Comparison of ENCODE assay signal across 9 mouse cellular contexts in genomic region chr3:103421275-103421621, GRCm38 (mm10).
DNase-seq lines count a peak whose midpoint lies in the region; ATAC-seq and TF ChIP-seq lines count a peak whose summit lies in the region.
"Had no signal": no experiment of that assay in that cellular context is flagged by ENCODE, and none has a peak within 500 bp of the region (broad histone marks: within the 10 kb centered on the region; RNA-seq: fewer than 3 reads in every experiment).

No protein-coding gene starts in this region.

- H3K27me3 ChIP-seq in midbrain, embryonic 10.5 days (ENCODE audit: low read depth, poor library complexity, severe bottlenecking), result no peaks in the 10 kb centered on the region
- H3K27me3 ChIP-seq in midbrain, postnatal 0 days (ENCODE audit: insufficient read depth, low read length), result peaks cover 4% of the 10 kb centered on the region
- H3K27me3 ChIP-seq in hindbrain, embryonic 14.5 days (ENCODE audit: control insufficient read depth, insufficient read depth, low read length), result no peaks in the 10 kb centered on the region
- no peaks in the 10 kb centered on the region for H3K27me3 ChIP-seq in kidney, postnatal 0 days (ENCODE audit: insufficient read depth, low read length)
- H3K27me3 ChIP-seq in neural tube, embryonic 13.5 days, result no peaks in the 10 kb centered on the region
- H3K27me3 ChIP-seq: liver, embryonic 15.5 days had no signal

- no peak overlapping the region for H3K4me2 ChIP-seq in midbrain, postnatal 0 days (ENCODE audit: low read depth, low read length, poor library complexity, severe bottlenecking)
- H3K4me2 ChIP-seq in hindbrain, embryonic 14.5 days (replicated peaks), result no peak overlapping the region
- H3K4me2 ChIP-seq in kidney, postnatal 0 days (ENCODE audit: low read length), result 0 out of 2 replicates have a peak overlapping the region, but pooled peaks have one; percentile 10
- H3K4me2 ChIP-seq in neural tube, embryonic 13.5 days, result no peak overlapping the region
- H3K4me2 ChIP-seq: liver, embryonic 15.5 days had no signal

- H3K36me3 ChIP-seq in midbrain, embryonic 10.5 days, result no peaks in the 10 kb centered on the region
- no peaks in the 10 kb centered on the region for H3K36me3 ChIP-seq in midbrain, postnatal 0 days (ENCODE audit: insufficient read depth, low read length)
- no peaks in the 10 kb centered on the region for H3K36me3 ChIP-seq in hindbrain, embryonic 14.5 days (replicated peaks; ENCODE audit: control insufficient read depth, insufficient read depth)
- no peaks in the 10 kb centered on the region for H3K36me3 ChIP-seq in kidney, postnatal 0 days (ENCODE audit: insufficient read depth, low read length)
- H3K36me3 ChIP-seq in neural tube, embryonic 13.5 days, result no peaks in the 10 kb centered on the region
- H3K36me3 ChIP-seq: liver, embryonic 15.5 days had no signal

- WGBS in midbrain, embryonic 10.5 days, result 47% methylated on average over 9 of the region's 9 CpGs
- 33% methylated on average over 9 of the region's 9 CpGs for WGBS in midbrain, postnatal 0 days
- WGBS in hindbrain, embryonic 14.5 days, result 19% methylated on average over 9 of the region's 9 CpGs
- WGBS in kidney, postnatal 0 days, result 3% methylated on average over 9 of the region's 9 CpGs
- 34% methylated on average over 9 of the region's 9 CpGs for WGBS in neural tube, embryonic 13.5 days

- peak overlapping the region; percentile 79 for H3K27ac ChIP-seq in midbrain, embryonic 10.5 days (replicated peaks)
- no peak overlapping the region for H3K27ac ChIP-seq in midbrain, postnatal 0 days (ENCODE audit: low read depth, low read length)
- H3K27ac ChIP-seq in hindbrain, embryonic 14.5 days, result peak overlapping the region; percentile 61; the same call in 1 of the 2 replicates
- H3K27ac ChIP-seq in kidney, postnatal 0 days, result peak overlapping the region; percentile 72
- peak overlapping the region; percentile 75; the same call in 1 of the 2 replicates for H3K27ac ChIP-seq in neural tube, embryonic 13.5 days (replicated peaks)
- H3K27ac ChIP-seq: liver, embryonic 15.5 days had no signal

- no peaks in the 10 kb centered on the region for H3K9me3 ChIP-seq in midbrain, embryonic 10.5 days (replicated peaks)
- no peaks in the 10 kb centered on the region for H3K9me3 ChIP-seq in midbrain, postnatal 0 days (ENCODE audit: low read length)
- H3K9me3 ChIP-seq in hindbrain, embryonic 14.5 days (ENCODE audit: control insufficient read depth, low read length), result no peaks in the 10 kb centered on the region
- H3K9me3 ChIP-seq in kidney, postnatal 0 days (replicated peaks; ENCODE audit: low read length), result no peaks in the 10 kb centered on the region
- H3K9me3 ChIP-seq in neural tube, embryonic 13.5 days, result no peaks in the 10 kb centered on the region
- H3K9me3 ChIP-seq: liver, embryonic 15.5 days had no signal

- H3K9ac ChIP-seq in midbrain, postnatal 0 days (replicated peaks; ENCODE audit: low read length, poor library complexity, severe bottlenecking), result no peak overlapping the region
- H3K9ac ChIP-seq in hindbrain, embryonic 14.5 days, result no peak overlapping the region
- H3K9ac ChIP-seq in kidney, postnatal 0 days (ENCODE audit: low read depth, low read length), result no peak overlapping the region
- no peak overlapping the region for H3K9ac ChIP-seq in neural tube, embryonic 13.5 days
- H3K9ac ChIP-seq: liver, embryonic 15.5 days had no signal

- peak; percentile 18 for DNase-seq in midbrain, embryonic 10.5 days (ENCODE audit: low spot score)
- DNase-seq in midbrain, postnatal 0 days (ENCODE audit: low spot score), result no peak
- DNase-seq in hindbrain, embryonic 14.5 days (ENCODE audit: low spot score), result peak; percentile 26
- peak; percentile 81 for DNase-seq in kidney, postnatal 0 days (ENCODE audit: low spot score)
- DNase-seq in layer of hippocampus, postnatal 36 days, result no peak
- DNase-seq in left cerebral cortex, adult 8-10 months (ENCODE audit: low spot score in 2 of 2), result no peak
- no peak for DNase-seq in gastrocnemius, postnatal 36 days

- intact Hi-C loops in gastrocnemius, postnatal 36 days (cut with DNase I), result no loop called here

- peaks cover 29% of the 10 kb centered on the region for H3K4me1 ChIP-seq in midbrain, embryonic 10.5 days
- 0 out of 2 replicates have a peak, but pooled peaks cover 5% of the 10 kb centered on the region for H3K4me1 ChIP-seq in midbrain, postnatal 0 days (ENCODE audit: insufficient read depth, low read length)
- H3K4me1 ChIP-seq in hindbrain, embryonic 14.5 days (replicated peaks; ENCODE audit: control insufficient read depth, insufficient read depth, low read length), result peaks cover 33% of the 10 kb centered on the region
- peaks cover 16% of the 10 kb centered on the region for H3K4me1 ChIP-seq in kidney, postnatal 0 days (replicated peaks; ENCODE audit: insufficient read depth, low read length)
- H3K4me1 ChIP-seq in neural tube, embryonic 13.5 days (replicated peaks), result peaks cover 30% of the 10 kb centered on the region
- H3K4me1 ChIP-seq: liver, embryonic 15.5 days had no signal

- ATAC-seq in midbrain, postnatal 0 days (ENCODE audit: low FRiP score), result no peak
- ATAC-seq in hindbrain, embryonic 14.5 days (ENCODE audit: low FRiP score), result no peak
- ATAC-seq in kidney, postnatal 0 days (replicated peaks; ENCODE audit: low FRiP score, low read depth), result no peak
- no peak for ATAC-seq in neural tube, embryonic 13.5 days (ENCODE audit: low read depth)

- TF ChIP-seq CTCF in midbrain, postnatal 0 days (IDR thresholded peaks at IDR 0.05), result no peak
- TF ChIP-seq CTCF in kidney, postnatal 0 days (IDR thresholded peaks at IDR 0.05; ENCODE audit: low read depth), result 0 out of 2 replicates have a peak, but pooled peaks have one; percentile 3

- no peak overlapping the region for H3K4me3 ChIP-seq in midbrain, embryonic 10.5 days
- no peak overlapping the region for H3K4me3 ChIP-seq in midbrain, postnatal 0 days (ENCODE audit: low read depth, low read length)
- H3K4me3 ChIP-seq in hindbrain, embryonic 14.5 days (replicated peaks; ENCODE audit: low read length), result no peak overlapping the region
- H3K4me3 ChIP-seq in kidney, postnatal 0 days (replicated peaks; ENCODE audit: low read depth, low read length), result no peak overlapping the region
- no peak overlapping the region for H3K4me3 ChIP-seq in neural tube, embryonic 13.5 days
- H3K4me3 ChIP-seq: liver, embryonic 15.5 days had no signal

Comparison
In these comparisons a context has a peak if more than half of its experiments do, and no peak if none do; other contexts are left out.
1. DNase-seq: peak in midbrain, embryonic 10.5 days (single experiment), hindbrain, embryonic 14.5 days (single experiment) and kidney, postnatal 0 days (single experiment); none in midbrain, postnatal 0 days (single experiment), layer of hippocampus, postnatal 36 days (0 of 2), left cerebral cortex, adult 8-10 months (0 of 2) and gastrocnemius, postnatal 36 days (0 of 2).